Mouse (Mus musculus): Measurements from ENCODE around the gene Adipoq.
"Not testable (repeated sequence)": the region's sequence is repeated elsewhere in the genome, so short reads cannot be mapped to it uniquely, and the experiment has no call there.

Adipoq gene

DNA sequence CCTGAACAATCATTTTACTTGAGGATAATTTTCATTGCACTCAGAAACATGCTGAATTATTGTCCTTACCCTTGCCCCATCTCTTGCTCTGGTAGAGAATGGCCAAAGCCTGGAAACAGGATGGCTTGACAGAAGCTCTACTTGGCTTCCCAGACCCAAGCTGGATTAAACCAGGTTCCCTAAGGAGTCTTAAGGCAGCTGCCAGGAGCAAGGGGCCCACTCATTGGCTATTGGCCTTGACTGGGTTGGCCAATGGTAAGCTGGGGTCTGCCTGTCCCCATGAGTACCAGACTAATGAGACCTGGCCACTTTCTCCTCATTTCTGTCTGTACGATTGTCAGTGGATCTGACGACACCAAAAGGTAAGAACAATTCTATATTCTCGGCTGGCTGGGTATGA is at the start of gene Adipoq:
Gene Adipoq (plus strand): TSS at position 257 of the 400 bp plus-strand sequence.
- no peak for DNase-seq

- DNase-seq = not testable (repeated sequence)
Measured at GRCm38 (mm10) chr16:23096886-23097285, 49.5 kb upstream of the Adipoq start.

DNA sequence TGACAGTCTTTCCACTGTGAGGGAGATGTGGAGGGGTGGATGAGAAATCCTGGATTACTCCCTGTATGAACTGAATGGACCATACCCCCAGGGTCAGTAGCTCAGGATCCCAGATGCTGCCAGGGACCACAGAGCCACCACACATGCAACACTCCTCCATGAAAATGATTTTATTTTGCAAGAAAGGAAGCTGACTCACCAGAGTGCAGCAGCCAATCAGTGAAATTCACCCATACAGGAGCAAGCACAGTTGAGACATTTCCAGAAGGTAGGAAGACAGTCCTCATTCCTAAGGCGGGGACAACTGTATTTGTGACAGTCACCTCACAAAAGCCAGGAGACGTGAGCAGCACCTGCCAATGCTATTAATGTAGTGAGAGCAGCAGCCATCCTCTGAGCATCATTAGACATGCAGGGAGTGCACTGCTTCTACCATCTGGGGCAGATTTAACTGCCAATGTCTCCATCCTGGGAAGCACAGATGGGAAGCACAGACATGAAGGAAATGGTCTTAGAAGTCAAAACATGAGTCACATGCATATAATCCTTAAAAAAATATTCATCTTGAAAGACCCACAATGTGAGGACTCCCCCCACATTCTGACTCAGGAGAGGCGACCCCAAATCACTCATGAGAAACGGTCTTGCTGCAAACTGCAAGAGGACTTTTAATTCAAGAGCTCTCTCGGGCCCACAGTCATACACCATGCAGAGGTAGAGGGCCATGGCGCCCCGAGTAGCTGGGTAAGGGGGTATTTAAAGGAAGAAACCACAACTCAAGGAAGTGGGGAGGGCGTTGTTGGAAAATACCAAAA is 48.8 kb upstream of the Adipoq start:
- not testable (repeated sequence) for DNase-seq

DNA sequence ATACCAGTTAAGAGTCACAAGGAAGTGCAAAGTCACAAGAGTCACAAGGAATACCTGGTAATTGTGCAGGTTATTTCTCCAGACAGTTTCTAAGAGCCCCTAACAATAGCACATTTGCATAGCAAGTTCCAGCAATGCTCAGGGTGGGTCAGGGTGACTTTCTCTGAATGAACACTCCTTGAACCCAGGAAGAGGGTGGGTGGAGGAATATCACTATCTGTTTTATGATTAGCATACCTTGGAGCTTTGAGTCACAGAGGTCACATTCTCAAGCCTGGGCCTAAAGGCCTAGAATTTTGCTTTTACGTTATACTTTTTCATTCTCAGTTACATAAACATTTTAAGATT is 48.3 kb upstream of the Adipoq start:
- not testable (repeated sequence) for DNase-seq

- DNase-seq = no peak
Measured at GRCm38 (mm10) chr16:23099632-23100031, 46.7 kb upstream of the Adipoq start.

DNA sequence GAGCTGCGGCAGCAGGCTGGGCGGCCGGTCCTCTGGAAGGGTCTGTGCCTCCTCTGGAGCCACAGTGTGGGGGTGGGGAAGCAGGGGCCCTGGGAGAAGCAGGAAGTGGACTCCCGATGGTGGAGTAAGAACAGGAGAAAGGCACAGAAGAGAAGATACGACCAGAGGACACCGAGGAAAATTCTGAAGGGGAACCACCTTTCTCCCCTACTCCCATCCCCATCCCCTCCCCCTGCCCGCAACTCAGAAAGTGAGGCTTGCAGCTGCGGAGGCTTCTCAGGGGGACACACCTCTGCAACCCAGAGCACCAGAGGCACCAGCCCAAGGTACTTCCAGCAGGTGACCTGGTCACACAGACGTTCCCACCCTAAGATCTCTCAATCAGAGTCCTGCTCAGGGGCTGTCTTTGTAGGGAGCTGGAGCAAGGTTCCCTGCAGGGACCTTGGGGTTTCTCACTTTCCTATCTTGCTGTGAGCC is 46.2 kb upstream of the Adipoq start:
- DNase-seq = no peak

- DNase-seq = no peak
Measured at GRCm38 (mm10) chr16:23100613-23101012, 45.7 kb upstream of the Adipoq start.

DNA sequence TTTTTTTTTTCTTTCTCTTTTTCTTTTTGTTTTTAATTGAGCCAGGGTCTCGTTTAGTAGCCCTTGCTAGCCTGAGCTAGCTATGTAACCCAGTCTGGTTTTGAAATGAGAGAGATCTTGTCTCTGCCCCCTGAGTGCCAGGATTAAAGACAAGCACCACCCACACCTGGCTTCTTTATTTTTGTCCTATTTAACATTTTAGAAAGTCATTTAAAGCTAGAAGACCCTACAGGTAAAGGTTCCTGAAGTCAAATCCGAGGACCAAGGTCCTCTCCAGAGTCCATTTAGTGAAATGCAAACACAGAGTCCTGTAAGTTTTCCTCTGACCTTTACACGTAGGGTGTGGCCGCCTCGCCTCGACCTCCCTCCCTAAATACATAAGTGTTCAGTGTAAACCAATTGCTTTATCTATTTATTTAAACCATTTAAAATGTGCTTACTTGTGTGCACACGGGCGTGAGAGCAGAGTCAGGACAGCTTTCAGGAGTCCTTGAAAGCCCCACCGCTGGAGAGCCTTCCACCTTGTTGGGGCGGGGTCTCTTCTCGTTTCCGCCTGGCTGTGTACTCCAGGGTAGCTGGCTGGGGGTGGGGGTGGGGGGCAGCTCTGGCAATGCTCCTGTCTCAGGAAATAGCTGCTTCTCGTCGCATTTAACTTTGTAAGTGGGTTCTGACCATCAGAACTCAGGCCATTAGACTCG is 43.8 kb upstream of the Adipoq start:
- no peak for DNase-seq

- DNase-seq = no peak
Measured at GRCm38 (mm10) chr16:23103038-23103745, 43.1 kb upstream of the Adipoq start.

GRCm38 (mm10) chr16:23103841-23104240 is 42.5 kb upstream of the Adipoq start:
- DNase-seq = no peak

DNA sequence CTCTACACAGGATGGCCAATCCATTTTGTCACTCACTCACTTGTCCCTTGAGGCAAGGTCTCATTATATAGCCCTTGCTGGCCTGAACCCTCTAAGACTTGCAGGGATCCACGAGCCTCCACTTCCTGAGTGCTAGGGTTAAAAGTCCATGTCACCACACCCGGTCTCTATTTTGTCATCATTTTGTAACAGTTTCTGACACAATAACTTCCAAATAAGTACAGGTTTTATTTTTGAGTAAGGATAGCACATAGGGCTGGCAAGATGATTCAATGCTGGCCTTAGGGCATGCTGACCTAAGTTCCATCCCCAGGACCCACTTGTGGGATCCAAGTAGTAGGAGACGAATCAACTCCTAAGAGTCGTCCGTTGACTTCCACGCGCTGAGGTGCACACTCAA is 40.2 kb upstream of the Adipoq start:
- DNase-seq = no peak

GRCm38 (mm10) chr16:23107231-23107942 is 38.9 kb upstream of the Adipoq start, which contains the start of gene Eif4a2:
Eif4a2 (plus strand) TSS chr16:23107444.
- DNase-seq = peak; percentile 91 to 92

GRCm38 (mm10) chr16:23107946-23108759 is 38.2 kb upstream of the Adipoq start:
- DNase-seq = peak; percentile 70 to 74

DNA sequence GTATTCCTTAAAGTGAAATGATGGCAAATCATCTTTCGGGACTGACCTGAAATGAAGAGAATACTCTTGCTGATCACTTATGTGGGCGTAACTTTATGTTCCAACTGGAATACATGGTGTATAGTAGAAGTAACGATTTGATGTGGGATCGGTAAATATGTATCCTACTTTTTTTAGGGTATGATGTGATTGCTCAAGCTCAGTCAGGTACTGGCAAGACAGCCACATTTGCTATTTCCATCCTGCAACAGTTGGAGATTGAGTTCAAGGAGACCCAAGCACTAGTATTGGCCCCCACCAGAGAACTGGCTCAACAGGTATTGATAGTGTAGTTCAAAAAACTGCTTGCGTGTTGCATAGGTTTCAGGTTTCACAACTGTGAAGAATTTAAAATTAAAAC is 37.4 kb upstream of the Adipoq start:
- DNase-seq = no peak

DNA sequence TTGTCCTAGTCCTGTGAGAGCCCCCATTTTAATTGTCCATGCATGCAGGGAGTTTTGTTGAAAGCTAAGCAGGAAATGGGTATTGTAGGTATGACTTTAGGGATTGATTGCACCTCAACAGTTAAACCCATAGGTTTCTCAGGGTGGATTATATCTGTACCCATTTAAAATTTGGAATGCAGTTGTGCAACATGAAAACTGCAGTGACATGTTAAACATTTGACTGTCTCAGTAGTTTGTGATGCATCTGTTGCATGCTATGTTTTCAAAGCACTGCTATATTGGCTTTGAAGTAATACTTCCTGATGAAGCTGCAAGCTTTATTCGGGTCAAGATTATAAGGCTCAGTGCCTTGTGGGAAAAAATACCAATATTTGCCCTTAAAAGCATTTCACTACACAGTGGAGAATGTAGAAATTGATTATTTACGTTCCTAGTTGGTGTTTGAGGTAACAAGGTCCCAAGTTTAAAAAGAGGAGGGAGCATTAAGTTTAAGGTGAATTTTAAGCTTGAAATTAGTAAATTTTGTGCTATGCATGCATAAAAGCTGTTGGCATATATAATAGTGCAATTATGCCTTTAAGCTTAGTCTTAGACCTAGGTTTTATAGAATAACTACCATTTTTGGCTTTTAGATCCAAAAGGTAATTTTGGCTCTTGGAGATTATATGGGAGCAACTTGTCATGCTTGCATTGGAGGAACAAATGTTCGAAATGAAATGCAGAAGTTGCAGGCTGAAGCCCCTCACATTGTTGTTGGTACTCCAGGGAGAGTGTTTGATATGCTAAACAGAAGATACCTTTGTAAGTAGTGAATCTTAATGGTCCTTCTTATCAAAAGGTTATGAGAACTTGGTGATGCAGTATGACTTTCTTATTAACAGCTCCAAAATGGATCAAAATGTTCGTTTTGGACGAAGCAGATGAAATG is 36.7 kb upstream of the Adipoq start:
- DNase-seq = no peak

- DNase-seq = no peak
Measured at GRCm38 (mm10) chr16:23112348-23112747, 34.0 kb upstream of the Adipoq start.

GRCm38 (mm10) chr16:23112861-23113435 is 33.4 kb upstream of the Adipoq start:
- no peak for DNase-seq

DNA sequence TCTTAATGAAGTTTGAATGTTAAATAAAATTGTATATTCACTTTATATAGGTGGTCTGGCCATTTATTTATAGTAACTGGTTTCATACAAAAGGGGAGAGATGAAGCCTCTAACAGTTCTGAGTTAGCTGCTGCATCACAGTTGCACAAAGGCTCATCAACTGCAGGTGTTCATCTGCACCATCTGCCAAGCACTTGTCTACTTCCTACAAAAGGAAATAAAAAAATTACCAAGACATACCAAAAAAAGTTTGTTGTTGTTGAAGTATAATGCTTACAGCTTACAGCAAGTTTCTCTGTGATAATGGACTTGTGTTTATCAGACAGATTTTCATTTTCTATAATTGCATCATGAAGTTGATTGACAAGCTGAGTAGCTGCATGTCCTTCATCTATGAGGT is 32.4 kb upstream of the Adipoq start:
- no peak for DNase-seq

DNA sequence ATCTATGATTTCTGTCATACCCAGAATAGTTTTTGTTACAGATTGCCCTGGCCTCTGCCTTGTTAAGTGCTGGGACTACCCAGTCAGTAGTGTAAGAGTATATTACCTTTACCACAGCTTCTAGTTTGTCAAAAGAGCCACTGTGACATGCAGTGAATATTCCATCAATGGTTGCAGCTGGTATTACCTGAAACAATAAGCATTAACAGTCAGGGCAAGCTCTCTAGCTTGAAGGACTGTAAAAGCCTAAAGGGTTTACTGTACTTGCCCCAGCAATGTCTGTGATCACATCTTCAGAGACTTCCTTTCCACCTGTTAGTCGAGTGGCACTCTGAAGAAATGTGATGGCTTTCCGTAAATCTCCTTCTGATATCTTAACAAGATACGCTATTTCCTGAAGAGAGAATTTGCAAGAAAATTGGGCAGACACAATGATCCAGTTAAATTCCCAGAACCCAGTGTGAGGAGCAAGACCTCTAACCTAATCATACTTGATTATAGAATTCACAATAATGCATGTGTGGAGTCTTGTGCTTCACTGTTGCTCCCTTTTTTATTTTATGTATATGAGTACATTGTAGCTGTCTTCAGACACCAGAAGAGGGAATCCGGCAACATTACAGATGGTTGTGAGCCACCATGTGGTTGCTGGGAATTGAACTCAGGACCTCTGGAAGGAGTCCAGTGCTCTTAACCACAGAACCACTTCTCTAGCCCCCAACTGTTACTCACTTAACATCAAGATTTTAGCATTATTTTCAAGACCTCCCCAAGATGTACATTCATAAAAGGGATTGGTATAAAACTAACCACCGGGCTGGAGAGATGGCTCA is 31.8 kb upstream of the Adipoq start:
- DNase-seq = no peak

Data from spleen, adult 18-20 months (tissue).